Mouse (Mus musculus): ENCODE measurements around the gene Tnn. TPM values are rescaled to one million over a fixed set of nuclear protein-coding genes. Genes with fewer than 3 reads are reported as not detected.

Gene Tnn
- total and polyA plus RNA-seq, 3 experiments, result 0.13 TPM; not detected in 2

GRCm38 (mm10) chr1:160194529-160195336, 41.4 kb upstream of the Tnn start, which contains the start of gene Mrps14 (continued):
- TF ChIP-seq POLR2AphosphoS2 (IDR thresholded peaks at IDR 0.05; ENCODE audit: low read depth, low read length) (0 out of 2 replicates have a peak, but pooled peaks have one; percentile 36), NRF1 (IDR thresholded peaks at IDR 0.05; ENCODE audit: low read depth, low read length) (peak; percentile 84), MAZ (IDR thresholded peaks at IDR 0.05; ENCODE audit: low read depth, low read length) (peak; percentile 91), ZNF384 (IDR thresholded peaks at IDR 0.05; ENCODE audit: low read depth, low read length) (no peak), MAFK (IDR thresholded peaks at IDR 0.05; ENCODE audit: insufficient replicate concordance, low read length) (no peak), EP300 (IDR thresholded peaks at IDR 0.05; ENCODE audit: low read length) (no peak), TCF12 (IDR thresholded peaks at IDR 0.05; ENCODE audit: low read depth, low read length) (peak; percentile 57; the same call in 1 of the 2 replicates), TBP (conservative IDR thresholded peaks at IDR 0.05; ENCODE audit: low read depth, low read length) (peak; percentile 76; the same call in 1 of the 2 replicates), BHLHE40 (IDR thresholded peaks at IDR 0.05; ENCODE audit: low read depth, low read length) (no peak; the same call in 1 of the 2 replicates), MXI1 (IDR thresholded peaks at IDR 0.05; ENCODE audit: low read depth, low read length) (peak; percentile 55; the same call in 1 of the 2 replicates), ETS1 (conservative IDR thresholded peaks at IDR 0.05; ENCODE audit: low read depth, low read length) (no peak), JUN (IDR thresholded peaks at IDR 0.05; ENCODE audit: insufficient read depth, low read depth, low read length) (no peak), KAT2A (IDR thresholded peaks at IDR 0.05; ENCODE audit: insufficient replicate concordance, low read length) (peak; percentile 74; the same call in 1 of the 2 replicates), ZC3H11A (IDR thresholded peaks at IDR 0.05; ENCODE audit: low read depth, low read length) (no peak), GABPA (IDR thresholded peaks at IDR 0.05; ENCODE audit: insufficient replicate concordance, low read depth, low read length) (no peak), SMC3 (IDR thresholded peaks at IDR 0.05; ENCODE audit: low read depth, low read length) (peak; percentile 75), CTCF (conservative IDR thresholded peaks at IDR 0.05 in 1 of 2, IDR thresholded peaks at IDR 0.05 in 1 of 2; ENCODE audit: low read depth in 2 of 2, low read length in 2 of 2) (peak in 1 of 2 experiments; percentile 89; a peak in 2 of 4 replicates)

DNA sequence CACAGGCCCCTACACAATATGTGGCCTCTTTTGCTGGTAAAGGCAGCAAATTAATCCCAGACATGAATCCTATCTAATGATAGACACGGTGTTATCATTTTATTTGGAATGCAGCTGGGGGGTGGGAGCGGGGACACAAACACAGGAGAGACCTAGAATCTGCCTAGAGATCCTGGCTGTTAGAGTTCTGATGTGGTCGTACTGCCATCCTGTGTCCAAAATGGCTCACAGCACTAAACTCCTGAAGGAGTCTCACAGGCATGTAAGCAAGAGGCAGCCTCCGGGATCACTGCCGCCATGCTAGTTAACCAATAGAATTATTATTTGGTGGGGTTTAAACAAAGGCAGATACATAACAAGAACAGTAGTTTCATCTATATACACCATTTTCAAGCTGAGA, 31.1 kb upstream of the Tnn start:
- dilution Hi-C loops (cut with MboI; ENCODE audit: extremely low pct_ligation_motif_present, extremely low pct_unique_long_range_greater_than_20kb, low sequenced_read_pairs), result no loop called here
- H3K36me3 ChIP-seq (replicated peaks in 1 of 2; ENCODE audit: control insufficient read depth in 1 of 2, insufficient read depth in 1 of 2, low read length in 1 of 2), result no peaks in the 10 kb centered on the region
- TF ChIP-seq CTCF (conservative IDR thresholded peaks at IDR 0.05 in 1 of 2, IDR thresholded peaks at IDR 0.05 in 1 of 2; ENCODE audit: low read depth in 2 of 2, low read length in 2 of 2) (peak; percentile 23 to 94; a peak in 3 of 4 replicates), RCOR1 (conservative IDR thresholded peaks at IDR 0.05; ENCODE audit: low read depth, low read length) (no peak), MAFK (IDR thresholded peaks at IDR 0.05; ENCODE audit: insufficient replicate concordance, low read length) (0 out of 2 replicates have a peak, but pooled peaks have one; percentile 33), RAD21 (IDR thresholded peaks at IDR 0.05; ENCODE audit: low read depth, low read length) (peak; percentile 96), JUND (conservative IDR thresholded peaks at IDR 0.05; ENCODE audit: low read depth, low read length) (no peak), HCFC1 (IDR thresholded peaks at IDR 0.05; ENCODE audit: low read depth, low read length) (no peak), JUN (IDR thresholded peaks at IDR 0.05; ENCODE audit: insufficient read depth, low read depth, low read length) (no peak), EP300 (IDR thresholded peaks at IDR 0.05; ENCODE audit: low read length) (0 out of 2 replicates have a peak, but pooled peaks have one; percentile 11), ZC3H11A (IDR thresholded peaks at IDR 0.05; ENCODE audit: low read depth, low read length) (peak; percentile 71), NRF1 (IDR thresholded peaks at IDR 0.05; ENCODE audit: low read depth, low read length) (no peak), SMC3 (IDR thresholded peaks at IDR 0.05; ENCODE audit: low read depth, low read length) (peak; percentile 88), POLR2A (IDR thresholded peaks at IDR 0.05; ENCODE audit: low read depth, low read length) (no peak)
- H3K4me2 ChIP-seq (ENCODE audit: insufficient read depth, low read depth, poor library complexity, severe bottlenecking), result peak overlapping the region; percentile 17; the same call in 1 of the 2 replicates
- H3K4me1 ChIP-seq (ENCODE audit: control insufficient read depth in 1 of 2, insufficient read depth in 2 of 2), result peaks cover 0 to 34% of the 10 kb centered on the region in 2 experiments; a peak in 2 of 4 replicates
- in situ Hi-C loops (cut with MboI; ENCODE audit: low pct_ligation_motif_present, low pct_unique_long_range_greater_than_20kb, low sequenced_read_pairs), result loop anchor here (5.0 to 25.0 kb wide), 2 partner anchors 82 to 297 kb away; no protein-coding TSS in a partner anchor
- H3K27ac ChIP-seq (ENCODE audit: insufficient read depth, low read depth), result no peak overlapping the region
- no peaks in the 10 kb centered on the region for H3K9me3 ChIP-seq (replicated peaks; ENCODE audit: low read length)
- no peak overlapping the region for H3K4me3 ChIP-seq (replicated peaks in 1 of 3; ENCODE audit: low read depth in 2 of 3, low read length in 2 of 3, poor library complexity in 1 of 3)
- no peaks in the 10 kb centered on the region for H3K79me2 ChIP-seq (replicated peaks; ENCODE audit: control insufficient read depth, extremely low read depth, insufficient read depth, poor library complexity, severe bottlenecking)
- peak; percentile 67 for DNase-seq (ENCODE audit: extremely low read depth)
- no peaks in the 10 kb centered on the region for H3K27me3 ChIP-seq (replicated peaks)
- no peak overlapping the region for H3K9ac ChIP-seq (ENCODE audit: insufficient read depth, low read depth)
